ENCODE assay signal across 8 mouse cellular contexts in the genomic region with DNA sequence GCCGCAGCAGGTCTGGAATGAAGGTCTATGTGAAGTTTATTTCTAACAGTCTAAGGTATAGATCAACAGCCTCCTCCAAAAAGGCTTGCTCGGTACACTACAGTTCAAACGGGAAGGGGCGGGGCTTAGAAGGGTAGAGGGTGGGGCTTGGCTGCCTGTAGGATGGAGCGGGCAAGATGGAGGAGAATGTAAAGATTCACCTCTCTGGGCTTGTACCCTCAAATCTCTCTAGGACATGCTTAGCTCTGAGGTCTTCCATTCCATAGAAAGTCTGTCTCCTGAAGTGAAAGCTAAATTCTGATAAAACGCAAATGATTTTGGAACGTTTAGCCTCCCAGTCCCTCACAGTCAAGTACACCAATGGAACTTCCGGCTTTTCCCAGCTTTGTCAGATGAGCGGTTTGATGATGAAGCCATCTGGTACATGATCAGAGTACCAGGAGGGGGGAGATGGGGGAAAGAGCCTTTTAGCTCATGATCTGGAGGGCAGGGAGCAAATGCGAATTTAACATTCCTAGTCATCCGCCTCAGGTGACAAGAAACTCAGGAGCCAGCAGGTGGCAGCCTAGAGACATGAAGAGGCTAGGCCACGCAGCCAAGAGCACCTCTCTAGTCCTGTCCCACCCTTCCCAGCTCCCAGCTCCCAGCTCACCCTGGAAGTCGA. TPM values are rescaled to one million over a fixed set of nuclear protein-coding genes. Genes with fewer than 3 reads are reported as not detected.
A peak's percentile ranks its signal among the peaks of the same experiment; 100 is the strongest.
DNase-seq lines count a peak whose midpoint lies in the region; ATAC-seq and TF ChIP-seq lines count a peak whose summit lies in the region.

No protein-coding gene starts in this region.

- ATAC-seq in G1E (ENCODE audit: extremely low read depth, insufficient number of reproducible peaks, low FRiP score, poor library complexity, severe bottlenecking): peak; percentile 54
- ATAC-seq in hematopoietic stem cell, adult 5-6 weeks (replicated peaks in 1 of 2; ENCODE audit: insufficient read depth in 1 of 2, low FRiP score in 2 of 2, low TSS enrichment in 1 of 2, low read depth in 1 of 2, poor library complexity in 2 of 2, severe bottlenecking in 2 of 2): peak; percentile 74 to 86

- 0 out of 2 replicates have a peak overlapping the region, but pooled peaks have one; percentile 16 for H3K27ac ChIP-seq in forebrain, embryonic 10.5 days

- H3K4me3 ChIP-seq in G1E (ENCODE audit: low read depth, low read length): peak overlapping the region; percentile 65
- peak overlapping the region; percentile 46 for H3K4me3 ChIP-seq in forebrain, embryonic 10.5 days

- peak; percentile 38 for TF ChIP-seq CTCF in G1E (IDR thresholded peaks at IDR 0.05; ENCODE audit: low read depth, low read length)

- peaks cover 36% of the 10 kb centered on the region for H3K27me3 ChIP-seq in G1E (ENCODE audit: insufficient read depth, low read length)
- peaks cover 15% of the 10 kb centered on the region for H3K27me3 ChIP-seq in forebrain, embryonic 10.5 days (ENCODE audit: poor library complexity, severe bottlenecking)

- H3K36me3 ChIP-seq in G1E (replicated peaks): no peaks in the 10 kb centered on the region
- H3K36me3 ChIP-seq in forebrain, embryonic 10.5 days (replicated peaks): no peaks in the 10 kb centered on the region

- peaks cover 22% of the 10 kb centered on the region for H3K4me1 ChIP-seq in G1E (ENCODE audit: insufficient read depth, low read depth, low read length)
- H3K4me1 ChIP-seq in forebrain, embryonic 10.5 days: peaks cover 28% of the 10 kb centered on the region

- WGBS in forebrain, embryonic 10.5 days: 12% methylated on average over 13 of the region's 13 CpGs

- DNase-seq in G1E (ENCODE audit: low spot score): peak; percentile 75
- peak; percentile 78 for DNase-seq in c-Kit-positive CD71-negative TER-119-negative erythroid progenitor cells, embryonic 14.5 days (ENCODE audit: low read depth)
- peak; percentile 72 for DNase-seq in forebrain, embryonic 10.5 days (ENCODE audit: extremely low spot score, low spot score)
- DNase-seq in layer of hippocampus, postnatal 10 days (ENCODE audit: low spot score in 2 of 2): peak; percentile 77 to 84
- DNase-seq in lung, postnatal 25 days (ENCODE audit: low spot score): peak; percentile 81
- peak; percentile 68 for DNase-seq in right cerebral cortex, adult 18-20 months
- peak; percentile 73 for DNase-seq in urinary bladder, postnatal 25 days (ENCODE audit: low spot score)

- no peaks in the 10 kb centered on the region for H3K9me3 ChIP-seq in G1E (replicated peaks)
- H3K9me3 ChIP-seq in forebrain, embryonic 10.5 days: no peaks in the 10 kb centered on the region

RNA-seq across cellular contexts. Expression of a gene that starts 17.0 kb away (rescaled TPM):
- total RNA-seq in G1E (2014; fragmentation: Nextera tagmentation) (4.3 and 6.7 TPM in 2 replicates), G1E (2017) (10.3 and 11.8 TPM in 2 replicates)
- polyA plus RNA-seq in G1E (2012): 8.2 and 8.8 TPM in 2 replicates
- 60.2 and 62.8 TPM in 2 replicates for polyA plus RNA-seq in forebrain, embryonic 10.5 days (2016; fragmentation: Nextera tagmentation; extraction: Ambion mirVana)
- total RNA-seq in hematopoietic stem cell, adult 5-6 weeks (2017): 17.4 and 29.9 TPM in 2 replicates
- total RNA-seq in layer of hippocampus, postnatal 10 days (2021): 10 to 100 TPM; 37.6 to 39.0 TPM

RNA-seq across cellular contexts. Expression of a gene that starts 26.1 kb away (rescaled TPM):
- not detected in 2 replicates for total RNA-seq in G1E (2014; fragmentation: Nextera tagmentation)
- 0.05 TPM in 1 of 2 replicates, not detected in the other for total RNA-seq in G1E (2017)
- polyA plus RNA-seq in G1E (2012): not detected in 2 replicates
- not detected in 2 replicates for polyA plus RNA-seq in forebrain, embryonic 10.5 days (2016; fragmentation: Nextera tagmentation; extraction: Ambion mirVana)
- not detected in 2 replicates for total RNA-seq in hematopoietic stem cell, adult 5-6 weeks (2017)
- not detected for total RNA-seq in layer of hippocampus, postnatal 10 days (2021)

RNA-seq across cellular contexts. Expression of a gene that starts 32.0 kb away (rescaled TPM):
- total RNA-seq in G1E (2014; fragmentation: Nextera tagmentation): 30.5 and 36.8 TPM in 2 replicates
- 13.9 and 14.1 TPM in 2 replicates for total RNA-seq in G1E (2017)
- polyA plus RNA-seq in G1E (2012): 60.4 and 74.5 TPM in 2 replicates
- 76.3 and 77.5 TPM in 2 replicates for polyA plus RNA-seq in forebrain, embryonic 10.5 days (2016; fragmentation: Nextera tagmentation; extraction: Ambion mirVana)
- 9.9 and 10.1 TPM in 2 replicates for total RNA-seq in hematopoietic stem cell, adult 5-6 weeks (2017)
- 10 to 100 TPM; 75.0 to 75.9 TPM for total RNA-seq in layer of hippocampus, postnatal 10 days (2021)

RNA-seq across cellular contexts. Expression of a gene that starts 37.5 kb away (rescaled TPM):
- total RNA-seq in G1E (2014; fragmentation: Nextera tagmentation): 0.83 and 4.3 TPM in 2 replicates
- 10.2 and 12.9 TPM in 2 replicates for total RNA-seq in G1E (2017)
- 7.2 and 10.6 TPM in 2 replicates for polyA plus RNA-seq in G1E (2012)
- 2.7 and 3.3 TPM in 2 replicates for polyA plus RNA-seq in forebrain, embryonic 10.5 days (2016; fragmentation: Nextera tagmentation; extraction: Ambion mirVana)
- 6.6 and 8.7 TPM in 2 replicates for total RNA-seq in hematopoietic stem cell, adult 5-6 weeks (2017)
- 100 to 1,000 TPM; 396 to 461 TPM for total RNA-seq in layer of hippocampus, postnatal 10 days (2021)

RNA-seq across cellular contexts. Expression of a gene that starts 58.9 kb away (rescaled TPM):
- 70.7 and 71.3 TPM in 2 replicates for total RNA-seq in G1E (2014; fragmentation: Nextera tagmentation)
- 60.8 and 66.5 TPM in 2 replicates for total RNA-seq in G1E (2017)
- 55.3 and 77.5 TPM in 2 replicates for polyA plus RNA-seq in G1E (2012)
- 74.9 and 76.6 TPM in 2 replicates for polyA plus RNA-seq in forebrain, embryonic 10.5 days (2016; fragmentation: Nextera tagmentation; extraction: Ambion mirVana)
- total RNA-seq in hematopoietic stem cell, adult 5-6 weeks (2017): 39.9 and 49.1 TPM in 2 replicates
- total RNA-seq in layer of hippocampus, postnatal 10 days (2021): 1 to 10 TPM; 6.5 to 7.1 TPM

Comparison
In these comparisons a context has a peak if more than half of its experiments do, and no peak if none do; other contexts are left out.
1. Peak in every context shown above with its lines: DNase-seq, ATAC-seq, H3K4me3 ChIP-seq and H3K27ac ChIP-seq.